Mouse (Mus musculus) adrenal gland, postnatal 4 days (tissue): ENCODE results near the gene Prdm16. TPM values are rescaled to one million over a fixed set of nuclear protein-coding genes. Genes with fewer than 3 reads are reported as not detected.

Experiments used
- DNase-seq, 2 experiments: peaks; one replicate each; pipeline ENCODE4 v3.0.0; 2021 to 2022; ENCODE audit warnings: low spot score in 2 of 2, mixed read lengths in 2 of 2
- total RNA-seq, 2 experiments: library from RNA; stranded (reverse); gene quantifications; 2 replicates each; pipeline ENCODE4 v1.2.3; 2021

Gene Prdm16
- total RNA-seq, 2 experiments from 2014 or later, result 10.3 to 17.3 TPM

DNA sequence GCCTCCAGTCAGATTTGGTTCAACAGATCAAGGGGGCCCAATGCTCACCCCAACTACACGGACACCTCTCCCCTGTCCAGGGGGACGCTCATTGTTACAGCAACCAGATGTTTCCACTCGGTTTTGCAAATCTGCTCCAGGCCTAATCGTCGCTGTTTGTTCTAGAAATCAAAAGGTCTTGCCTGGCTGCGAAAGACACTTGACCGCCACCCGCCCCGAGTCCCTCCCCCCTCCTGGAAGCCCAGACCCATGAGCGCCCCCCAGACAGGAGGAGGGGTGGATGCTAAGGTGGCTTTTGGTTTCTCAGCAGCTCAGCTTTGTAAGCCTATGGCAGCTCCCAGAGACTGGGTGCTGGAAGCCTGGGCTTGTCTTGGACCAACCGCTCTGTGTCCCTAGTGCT lies 68.7 kb downstream of the Prdm16 start:
- DNase-seq, result no peak

DNA sequence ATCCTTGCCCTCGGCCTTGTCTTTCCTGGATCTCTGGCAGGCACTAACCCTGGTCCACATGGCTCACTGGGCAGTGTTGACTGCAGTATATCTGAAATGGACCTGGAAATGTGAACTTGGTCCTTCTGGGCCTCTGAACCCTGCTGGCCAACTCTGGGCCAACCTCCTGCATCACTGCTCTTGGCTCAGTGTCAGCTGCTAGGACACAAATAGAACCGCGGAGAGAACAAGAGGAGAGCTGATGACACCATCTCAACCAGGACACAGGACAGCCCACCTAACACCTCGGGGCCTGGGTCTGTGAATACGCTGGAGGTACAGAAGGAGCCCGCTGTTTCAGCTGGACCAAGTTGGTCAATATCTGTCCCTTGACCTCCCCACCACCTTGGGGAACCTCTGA lies 73.5 kb downstream of the Prdm16 start:
- DNase-seq, result no peak

- DNase-seq, result no peak
These were observed 78.6 kb downstream of the Prdm16 start for GRCm38 (mm10) chr4:154558041-154558440.

GRCm38 (mm10) chr4:154557168-154557567 lies 79.5 kb downstream of the Prdm16 start:
- no peak for DNase-seq

DNA sequence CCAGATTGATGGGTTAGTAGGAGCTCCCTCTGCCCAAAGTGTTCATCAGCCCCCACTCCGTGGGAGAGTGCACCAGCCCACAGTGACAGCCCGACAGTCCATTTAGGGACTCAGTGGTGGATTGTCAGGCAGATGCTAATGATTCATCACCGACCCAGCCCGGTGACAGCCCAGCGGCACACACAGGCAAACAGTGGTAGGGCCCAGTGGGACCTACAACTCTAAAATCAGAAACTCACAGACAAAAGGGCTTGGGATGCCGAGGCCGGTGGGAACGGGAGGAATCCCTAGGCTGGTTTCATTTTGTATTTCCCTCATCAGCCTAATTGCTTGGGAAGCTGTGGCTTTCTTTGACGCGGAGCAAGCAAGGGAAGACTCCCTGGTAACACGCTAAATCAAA lies 80.3 kb downstream of the Prdm16 start:
- no peak for DNase-seq

GRCm38 (mm10) chr4:154549961-154550393 lies 86.7 kb downstream of the Prdm16 start:
- DNase-seq, result no peak

GRCm38 (mm10) chr4:154549497-154549896 lies 87.2 kb downstream of the Prdm16 start:
- no peak for DNase-seq

GRCm38 (mm10) chr4:154547176-154547855 lies 89.4 kb downstream of the Prdm16 start:
- DNase-seq, result no peak

- no peak for DNase-seq
These were observed 91.4 kb downstream of the Prdm16 start for GRCm38 (mm10) chr4:154545296-154545695.

GRCm38 (mm10) chr4:154543921-154544320 lies 92.8 kb downstream of the Prdm16 start:
- DNase-seq, result no peak

- DNase-seq, result no peak
These were observed 93.5 kb downstream of the Prdm16 start for GRCm38 (mm10) chr4:154543128-154543527.

DNA sequence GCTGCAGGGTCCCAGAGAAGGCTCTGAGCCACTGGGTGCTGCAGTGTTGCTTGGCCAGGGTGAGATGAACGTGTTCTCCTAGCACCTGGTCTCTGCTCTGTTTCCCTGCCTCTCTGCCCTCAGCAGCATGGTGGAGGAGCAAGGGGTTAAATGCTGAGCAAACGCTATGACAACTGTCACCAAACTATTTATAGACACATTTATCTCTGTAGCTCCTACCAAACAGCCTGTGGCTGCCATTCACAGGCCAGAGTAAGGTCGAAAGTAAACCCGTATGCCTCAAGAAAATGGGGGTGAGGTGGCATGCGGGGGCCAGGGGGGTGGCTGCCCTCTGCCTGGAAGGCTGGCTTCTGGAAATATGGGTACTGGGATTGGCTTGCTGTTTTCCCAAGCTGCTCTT lies 94.1 kb downstream of the Prdm16 start:
- no peak for DNase-seq

DNA sequence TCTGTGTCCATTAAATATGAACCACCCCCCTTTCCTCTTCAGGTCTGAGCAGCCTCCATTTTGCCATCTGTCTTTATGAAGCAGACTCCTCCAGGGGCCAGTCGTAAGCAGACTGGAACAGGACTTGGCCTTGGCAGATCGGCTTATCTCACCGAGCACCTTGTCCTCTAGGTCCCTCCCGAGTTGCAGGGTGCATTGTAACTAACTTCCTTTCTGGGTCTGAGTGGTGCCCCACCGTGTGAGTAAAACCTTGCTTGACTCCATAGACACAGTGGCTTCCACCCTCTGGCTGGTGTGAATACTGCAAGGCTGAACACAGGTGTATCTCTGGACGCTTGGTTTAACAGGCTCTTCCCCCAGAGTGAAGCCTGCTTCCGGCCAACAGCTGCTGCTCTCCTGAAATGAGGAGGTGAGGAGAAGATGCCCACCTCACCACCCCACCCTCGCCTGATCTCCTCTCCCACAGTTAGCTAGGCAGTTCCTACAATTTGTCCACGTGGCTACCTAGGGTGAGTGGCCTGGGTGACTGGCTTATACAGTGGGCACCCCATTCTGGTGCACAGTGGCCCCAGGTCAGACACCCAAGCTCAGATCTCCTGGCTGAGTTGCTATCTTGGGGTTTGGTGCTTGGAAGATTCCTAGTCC lies 94.9 kb downstream of the Prdm16 start:
- no peak for DNase-seq

- DNase-seq, result no peak
These were observed 96.0 kb downstream of the Prdm16 start for GRCm38 (mm10) chr4:154540671-154541070.

- DNase-seq, result no peak
These were observed 97.0 kb downstream of the Prdm16 start for GRCm38 (mm10) chr4:154539703-154540102.

GRCm38 (mm10) chr4:154538727-154539126 lies 97.9 kb downstream of the Prdm16 start:
- DNase-seq, result no peak

DNA sequence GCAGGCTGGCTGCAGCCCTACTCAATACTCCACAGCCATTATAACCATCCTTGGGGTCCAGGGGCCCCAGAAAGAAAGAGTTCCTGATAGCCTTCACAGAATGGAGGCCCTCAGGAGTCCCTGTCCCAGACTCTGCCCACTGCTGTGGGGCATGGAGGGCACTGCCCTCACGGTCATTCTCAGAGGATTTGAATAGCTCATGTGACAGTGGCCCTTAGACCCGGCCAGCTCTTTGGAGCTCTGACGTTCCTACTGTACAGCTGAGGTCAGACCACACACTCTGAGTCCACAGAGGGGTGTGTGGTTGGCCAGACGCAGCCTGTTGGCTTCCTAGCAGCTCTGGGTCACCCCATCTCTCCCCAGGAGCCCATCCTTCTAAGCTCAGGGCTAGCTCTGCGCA lies 100.6 kb downstream of the Prdm16 start:
- no peak for DNase-seq

- DNase-seq, result no peak
These were observed 105.3 kb downstream of the Prdm16 start for GRCm38 (mm10) chr4:154531368-154531767.

- DNase-seq, result no peak
These were observed 106.3 kb downstream of the Prdm16 start for GRCm38 (mm10) chr4:154530336-154530735.

- DNase-seq, result no peak
These were observed 109.2 kb downstream of the Prdm16 start for GRCm38 (mm10) chr4:154527506-154527905.

DNA sequence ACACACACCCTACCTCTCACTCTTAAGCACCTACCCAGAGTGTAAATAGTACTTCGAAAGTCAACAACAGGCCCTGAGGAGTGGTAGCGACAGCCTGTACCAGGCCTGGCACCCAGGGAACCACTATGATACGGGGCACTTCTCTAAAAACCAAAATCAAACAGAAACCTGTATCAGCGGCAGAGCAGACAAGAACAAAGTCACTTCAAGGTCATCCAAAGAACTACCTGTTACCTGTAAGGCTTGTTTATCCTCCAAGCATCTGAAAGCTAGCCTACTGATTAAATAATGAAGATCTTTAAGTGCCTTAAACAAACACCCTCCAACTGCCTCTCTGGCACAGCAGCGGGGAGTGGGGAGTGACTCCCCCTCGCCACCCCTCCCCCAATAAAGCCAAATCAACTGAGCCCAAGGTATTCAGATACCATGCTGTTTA lies 110.3 kb downstream of the Prdm16 start:
- DNase-seq, result no peak

DNA sequence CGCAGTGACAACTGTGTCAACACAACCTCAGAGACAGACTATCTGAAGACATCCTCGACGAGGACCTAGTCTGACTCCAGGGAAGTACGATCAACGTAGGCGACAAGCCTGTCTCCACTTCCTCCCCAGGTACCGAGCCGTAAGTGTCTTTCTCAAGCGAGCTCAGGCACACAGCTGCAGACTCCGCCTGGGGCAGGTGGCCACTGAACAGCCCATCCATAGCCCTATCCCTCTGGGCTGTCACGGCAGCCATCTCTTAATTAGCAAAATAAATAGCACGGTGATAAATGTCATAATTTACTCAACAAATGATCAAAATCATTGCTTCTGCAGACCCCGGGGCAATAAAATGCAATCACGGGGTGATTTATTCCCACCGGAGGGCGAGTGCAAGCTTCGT lies 112.8 kb downstream of the Prdm16 start:
- no peak for DNase-seq
